Mouse (Mus musculus) left cerebral cortex, adult 2 months (tissue): ENCODE data around the gene Maml2. TPM values are rescaled to one million over a fixed set of nuclear protein-coding genes. Genes with fewer than 3 reads are reported as not detected.
A peak's percentile ranks its signal among the peaks of the same experiment; 100 is the strongest.

Source experiments
- DNase-seq, 2 experiments: peaks; one replicate each; pipeline ENCODE4 v3.0.0; 2021 to 2022; ENCODE audit warnings: low spot score in 2 of 2, mixed read lengths in 1 of 2; ENCODE audit errors: extremely low spot score in 1 of 2
- H3K27ac ChIP-seq: fragments of 200-600 bp; 2 replicates; pipeline ENCODE4 v1.8.1; 2022
- H3K4me3 ChIP-seq: fragments of 200-600 bp; 2 replicates; pipeline ENCODE4 v1.8.1; 2022
- CTCF ChIP-seq: fragments of 200-600 bp; IDR thresholded peaks from 2 replicates; pipeline ENCODE4 v1.8.1; 2022; ENCODE audit warnings: antibody characterized with exemption, mild to moderate bottlenecking, moderate library complexity
- intact Hi-C: fragments of 180-260 bp; cut with DNase I; formaldehyde crosslinking; loops from one replicate; pipeline ENCODE4 v1.15.1; 2025
- total RNA-seq, 2 experiments: library from RNA; stranded (reverse); gene quantifications; 2 replicates each; pipeline ENCODE4 v1.2.3; 2021

Gene Maml2
- total RNA-seq, 2 experiments from 2014 or later, result 7.1 to 7.2 TPM

DNA sequence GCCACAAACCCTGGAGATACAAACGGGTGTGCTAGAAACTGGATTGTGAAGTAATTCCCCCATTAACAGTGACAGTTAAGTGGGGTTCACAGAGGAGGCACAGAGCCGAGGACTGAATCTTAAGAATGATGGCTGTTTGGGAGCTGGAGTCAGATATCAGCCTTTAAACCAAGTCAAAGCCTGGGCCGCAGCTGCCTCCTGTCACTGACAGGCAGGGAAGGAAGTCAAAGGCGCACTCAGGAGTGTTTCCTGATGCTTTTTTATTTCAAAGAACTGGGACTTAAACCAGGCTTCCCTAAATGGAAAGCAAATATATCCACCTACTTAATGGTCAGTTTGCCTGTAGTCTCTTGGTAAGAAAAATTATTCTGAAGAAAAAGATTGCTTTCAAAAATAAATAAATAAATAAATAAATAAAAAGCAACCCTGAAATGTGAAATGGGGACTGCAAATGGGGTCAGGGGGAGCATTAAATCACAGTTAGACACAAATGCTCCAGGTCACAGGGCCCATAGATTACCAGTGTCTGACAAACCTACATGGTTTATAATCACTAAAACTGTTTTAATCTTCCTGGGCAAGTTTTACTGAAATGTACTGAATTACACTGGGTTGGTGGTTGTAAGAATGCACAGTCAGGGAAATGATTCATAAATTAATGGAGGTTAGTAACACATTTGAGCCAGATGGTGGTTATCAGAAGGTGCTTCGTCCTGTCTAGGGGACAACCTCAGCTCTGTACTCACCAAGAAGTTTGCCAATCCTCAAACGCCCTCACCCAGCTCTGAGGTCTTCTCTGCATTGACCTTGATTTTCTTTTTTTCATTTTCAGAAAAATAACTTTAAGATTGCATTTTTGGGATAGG, 209.4 kb downstream of the Maml2 start:
- DNase-seq, result no peak
- H3K27ac ChIP-seq, result no peak overlapping the region
- TF ChIP-seq CTCF, result no peak
- no peak overlapping the region for H3K4me3 ChIP-seq
- intact Hi-C loops, result no loop called here

DNA sequence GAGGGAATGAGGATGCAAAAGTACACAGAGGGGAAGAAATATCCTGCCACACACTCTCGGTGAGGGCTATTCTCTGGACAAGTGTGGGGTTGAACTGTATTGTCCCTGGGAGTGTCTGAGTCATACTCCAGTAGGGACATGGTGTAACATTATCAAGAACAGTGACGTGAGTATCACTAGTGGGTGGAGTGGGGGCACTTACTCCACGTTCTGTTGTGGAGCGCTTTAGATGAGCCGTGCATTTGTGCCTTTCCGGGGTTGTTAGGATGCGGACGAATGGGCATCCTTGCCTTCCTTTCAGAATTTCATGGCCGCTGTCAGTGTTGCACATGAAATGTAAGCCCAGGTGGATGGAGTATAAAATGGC, 210.0 kb downstream of the Maml2 start:
- Histone ChIP-seq H3K27ac (no peak overlapping the region), H3K4me3 (no peak overlapping the region)
- no peak for TF ChIP-seq CTCF
- intact Hi-C loops, result no loop called here
- no peak for DNase-seq

DNA sequence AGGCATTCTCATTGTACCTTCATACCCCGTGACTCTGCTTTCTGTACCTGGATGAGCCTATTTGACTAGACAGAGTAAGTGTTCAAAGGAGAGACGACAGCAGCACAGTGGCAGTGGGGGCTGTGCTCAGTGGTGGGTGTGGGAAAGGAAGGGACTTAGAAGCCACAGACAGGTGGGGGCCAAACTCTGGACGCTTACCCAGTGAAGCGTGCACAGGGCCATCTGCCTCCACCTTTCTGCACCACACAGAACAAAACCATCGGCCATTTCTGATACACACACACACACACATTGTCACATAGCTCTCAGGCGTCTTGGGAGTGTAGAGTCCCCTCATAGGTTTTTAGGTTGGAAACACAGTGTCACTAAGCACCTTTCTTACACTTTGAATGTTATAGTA, 212.0 kb downstream of the Maml2 start:
- Histone ChIP-seq H3K4me3 (no peak overlapping the region), H3K27ac (no peak overlapping the region)
- TF ChIP-seq CTCF, result no peak
- intact Hi-C loops, result no loop called here
- no peak for DNase-seq

DNA sequence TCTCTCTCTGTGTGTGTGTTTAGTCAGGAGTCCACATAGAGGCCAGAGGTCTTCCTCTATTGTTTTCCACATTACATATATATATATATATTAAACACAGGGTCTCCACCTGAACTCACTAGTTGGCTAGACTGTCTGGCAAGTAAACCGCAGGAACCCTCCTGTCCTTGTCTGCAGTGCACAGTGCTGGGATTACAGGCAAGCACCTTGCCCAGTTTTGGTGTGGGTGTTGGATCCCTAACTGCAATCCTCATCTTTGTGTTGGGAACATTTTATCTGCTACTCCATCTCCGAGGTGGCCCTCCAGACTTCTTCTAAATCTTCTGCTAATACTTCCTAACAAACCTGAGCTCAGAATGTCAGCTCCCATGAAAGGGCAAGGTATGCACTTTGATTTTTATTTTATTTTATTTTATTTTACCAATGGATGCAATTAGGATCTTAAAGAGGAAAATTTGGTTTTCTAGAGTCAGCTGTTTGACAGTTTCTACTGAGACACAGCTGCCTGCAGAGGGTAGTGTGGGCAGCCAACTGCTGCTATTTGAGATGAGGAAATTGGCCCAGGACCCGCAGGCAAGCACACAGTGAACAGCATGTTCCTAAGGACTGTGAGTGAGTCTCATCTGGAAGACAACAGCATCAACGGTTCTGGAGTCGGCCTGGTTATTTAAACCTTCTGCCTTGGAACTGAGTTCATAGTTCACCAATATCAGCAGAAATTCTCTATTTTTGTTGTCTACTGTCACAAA, 213.0 kb downstream of the Maml2 start:
- Histone ChIP-seq H3K4me3 (no peak overlapping the region), H3K27ac (no peak overlapping the region)
- TF ChIP-seq CTCF, result peak; percentile 33
- intact Hi-C loops, result no loop called here
- peak in 1 of 2 experiments; percentile 42 for DNase-seq

DNA sequence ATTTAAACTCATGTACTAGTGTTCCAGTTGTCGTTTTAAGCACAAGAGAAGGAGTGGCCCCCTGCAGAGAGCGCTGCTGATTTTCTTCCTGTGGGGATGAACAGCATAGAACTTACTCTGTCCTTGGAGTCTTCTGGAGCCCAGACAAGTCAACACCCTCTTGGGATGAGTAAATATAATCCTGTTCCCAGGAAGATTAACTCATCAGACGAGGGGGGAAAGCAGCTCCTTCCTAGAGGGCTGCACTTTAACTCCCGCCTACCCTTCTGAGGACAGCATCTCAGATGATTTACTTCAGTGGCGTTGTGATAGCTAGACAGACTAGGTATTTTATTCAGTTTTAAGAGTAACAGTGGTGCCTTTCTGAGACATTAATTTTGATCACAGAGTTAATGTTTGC, 215.4 kb downstream of the Maml2 start:
- TF ChIP-seq CTCF, result no peak
- Histone ChIP-seq H3K27ac (no peak overlapping the region), H3K4me3 (no peak overlapping the region)
- DNase-seq, result no peak
- intact Hi-C loops, result no loop called here

DNA sequence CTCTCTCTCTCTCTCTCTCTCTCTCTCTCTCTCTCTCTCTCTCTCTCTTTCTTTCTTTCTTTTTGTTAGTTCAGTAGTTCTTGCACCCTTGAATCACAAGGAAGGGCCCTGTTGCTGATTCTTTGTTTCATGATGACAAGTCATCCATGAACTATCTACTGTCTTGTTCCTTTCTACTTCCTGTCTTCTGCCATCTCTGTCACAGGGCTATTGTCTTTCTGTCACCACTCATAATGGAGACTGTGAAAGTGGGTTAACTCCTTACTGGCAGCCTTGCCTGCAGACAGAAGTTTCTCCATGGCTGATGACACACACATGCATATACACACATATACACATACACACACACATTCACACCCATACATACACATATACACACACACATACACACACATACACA, 216.7 kb downstream of the Maml2 start:
- Histone ChIP-seq H3K4me3 (no peak overlapping the region), H3K27ac (no peak overlapping the region)
- intact Hi-C loops, result no loop called here
- DNase-seq, result no peak
- no peak for TF ChIP-seq CTCF

DNA sequence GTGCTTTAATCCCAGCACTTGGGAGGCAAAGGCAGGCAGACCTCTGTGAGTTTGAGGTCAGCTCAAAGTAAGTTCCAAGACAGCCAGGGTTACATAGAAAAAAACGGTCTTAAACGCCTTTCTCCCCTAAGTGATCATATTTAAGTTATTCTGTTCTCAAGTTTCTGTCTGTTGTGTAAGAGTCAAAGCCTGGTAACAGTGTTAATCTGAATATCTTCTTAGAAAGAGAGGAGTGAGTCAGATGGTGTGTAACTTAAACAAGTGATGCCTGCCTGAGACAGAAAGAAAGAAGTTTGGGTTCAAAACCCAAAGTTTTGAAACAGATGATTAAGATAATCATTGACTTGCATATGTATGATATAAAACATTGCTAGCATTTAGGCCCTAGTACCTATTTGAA, 218.2 kb downstream of the Maml2 start:
- no peak for TF ChIP-seq CTCF
- Histone ChIP-seq H3K4me3 (no peak overlapping the region), H3K27ac (no peak overlapping the region)
- no peak for DNase-seq
- intact Hi-C loops, result no loop called here

DNA sequence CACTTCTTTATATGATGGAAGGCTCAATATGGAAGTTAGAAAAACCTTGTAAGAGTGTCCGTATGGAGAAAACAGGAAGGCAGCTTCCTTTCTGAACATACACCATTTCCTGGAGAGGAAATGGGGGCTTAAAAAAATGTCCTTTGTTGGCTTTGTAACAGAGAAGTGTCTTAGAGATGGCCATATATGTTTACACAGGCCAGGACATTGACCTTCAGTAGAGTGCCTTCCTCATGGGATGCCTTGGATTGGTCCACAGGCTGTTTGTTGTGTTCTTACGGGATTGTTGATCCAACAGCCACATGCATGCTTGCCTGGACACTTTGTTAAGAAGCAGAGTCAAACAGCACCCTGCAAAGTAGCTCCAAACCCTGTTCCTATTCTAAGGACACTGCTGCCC, 220.3 kb downstream of the Maml2 start:
- H3K4me3 ChIP-seq, result no peak overlapping the region
- intact Hi-C loops, result no loop called here
- no peak for DNase-seq
- H3K27ac ChIP-seq, result no peak overlapping the region
- no peak for TF ChIP-seq CTCF

DNA sequence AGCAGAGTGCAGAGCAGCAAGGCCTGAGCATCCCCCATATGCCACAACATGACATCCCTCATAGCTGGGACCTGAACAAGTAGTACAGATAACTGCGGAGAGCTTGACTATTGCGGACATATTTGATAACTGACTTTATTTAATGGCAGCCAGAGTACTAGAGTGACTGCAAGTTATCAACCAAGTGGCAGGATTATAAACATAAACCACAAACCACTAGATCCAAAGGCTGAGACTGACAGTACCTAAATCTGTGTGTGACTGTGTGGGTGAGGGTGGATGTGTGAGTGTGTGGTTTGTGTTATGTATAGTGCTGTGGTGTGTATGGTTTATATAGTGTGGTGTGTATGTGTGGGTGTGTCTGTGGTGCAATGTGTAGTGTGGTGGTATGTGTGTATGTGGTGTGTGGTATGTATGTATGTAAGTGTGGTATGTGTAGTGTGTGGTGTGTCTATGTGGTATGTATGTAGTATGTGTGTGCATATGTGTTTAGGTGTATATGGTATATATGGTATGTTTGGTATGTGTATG, 220.7 kb downstream of the Maml2 start:
- no peak for TF ChIP-seq CTCF
- Histone ChIP-seq H3K4me3 (no peak overlapping the region), H3K27ac (no peak overlapping the region)
- intact Hi-C loops, result no loop called here
- no peak for DNase-seq

DNA sequence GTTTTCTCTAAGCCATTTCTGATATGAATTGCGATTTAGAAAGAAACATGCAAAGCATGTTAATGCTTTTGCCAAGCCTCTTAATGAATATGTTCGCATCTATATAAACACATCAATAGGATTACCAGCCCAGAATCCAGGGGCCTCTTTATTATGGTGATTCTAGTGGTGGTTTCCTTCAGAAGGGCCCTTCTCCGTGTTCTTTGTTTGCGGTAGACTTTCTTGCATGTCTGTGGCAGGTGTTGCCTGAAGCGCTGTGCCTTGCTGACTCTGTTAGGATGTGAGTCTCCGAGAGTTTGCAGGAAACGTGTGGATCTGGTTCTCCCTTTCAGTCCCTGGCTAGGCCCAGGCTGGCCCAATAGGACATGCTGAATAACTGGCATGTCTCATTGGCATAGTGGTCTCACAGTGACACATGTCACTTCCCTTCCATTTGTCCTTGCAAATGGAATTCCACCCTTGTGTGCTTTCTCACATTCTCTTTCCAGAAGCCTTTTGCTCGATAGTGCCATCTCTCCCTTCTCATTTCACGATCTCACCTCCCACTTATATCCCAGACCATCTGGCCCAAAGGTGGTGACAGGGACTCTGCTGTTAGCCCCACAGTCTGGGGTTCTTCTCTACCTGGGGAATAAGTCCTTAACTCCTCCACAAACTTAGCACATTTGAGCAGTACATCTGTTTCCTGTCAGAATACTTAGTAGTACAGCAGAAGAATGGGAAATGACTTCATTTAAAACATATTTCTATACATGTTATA, 224.5 kb downstream of the Maml2 start:
- DNase-seq, result peak in 1 of 2 experiments; percentile 14
- intact Hi-C loops, result no loop called here
- TF ChIP-seq CTCF, result no peak
- no peak overlapping the region for H3K4me3 ChIP-seq
- no peak overlapping the region for H3K27ac ChIP-seq

DNA sequence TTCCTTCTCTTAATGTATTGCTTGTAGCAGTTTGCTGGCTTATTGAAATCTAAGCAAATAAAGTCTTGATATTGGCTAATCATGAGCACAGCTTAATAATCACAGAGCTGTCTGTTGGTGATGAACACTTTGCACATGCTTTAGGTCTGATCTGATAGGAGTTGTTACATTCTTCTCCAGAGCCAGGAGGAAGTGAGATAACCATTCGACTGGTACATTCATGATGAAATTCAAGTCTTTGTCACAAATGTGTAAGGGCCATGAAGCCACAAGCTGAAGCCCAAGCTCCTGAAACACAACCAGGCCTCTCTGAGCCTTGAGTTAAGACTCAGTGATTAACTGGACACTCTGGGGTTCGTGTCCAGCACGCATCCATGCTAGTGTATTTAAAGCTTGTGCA, 225.3 kb downstream of the Maml2 start:
- H3K4me3 ChIP-seq, result no peak overlapping the region
- no peak for TF ChIP-seq CTCF
- intact Hi-C loops, result no loop called here
- no peak overlapping the region for H3K27ac ChIP-seq
- no peak for DNase-seq

DNA sequence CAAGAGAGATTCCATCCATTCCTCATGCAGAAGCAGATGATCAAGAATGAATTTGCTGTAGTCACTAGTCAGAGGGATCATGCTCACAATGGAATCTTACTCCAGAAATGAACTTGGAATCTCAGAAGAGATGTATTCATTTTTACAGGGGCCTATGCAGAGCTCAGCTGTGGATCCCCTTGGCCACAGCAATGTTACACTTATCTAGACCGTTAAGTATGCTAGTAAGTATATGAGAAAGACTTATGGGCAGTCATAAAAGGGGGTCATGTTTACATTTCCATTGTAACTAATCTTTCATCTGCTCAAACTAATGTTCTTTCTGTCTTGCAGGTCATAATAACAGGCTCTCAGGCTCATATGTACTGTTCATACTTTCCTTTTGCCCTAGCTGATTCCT, 227.3 kb downstream of the Maml2 start:
- H3K27ac ChIP-seq, result no peak overlapping the region
- no peak for TF ChIP-seq CTCF
- H3K4me3 ChIP-seq, result no peak overlapping the region
- intact Hi-C loops, result no loop called here
- no peak for DNase-seq
